Mouse (Mus musculus) embryo, embryonic 10.5 days (tissue): ENCODE data around the gene Fam207a.

Experiments used
- DNase-seq: peaks from one replicate; pipeline ENCODE4 v3.0.0-alpha.2; 2015; ENCODE audit warnings: low spot score

Fam207a gene

GRCm38 (mm10) chr10:77455251-77456010, 60.2 kb downstream of the Fam207a start:
- DNase-seq: no peak

- no peak for DNase-seq
These were observed 60.8 kb downstream of the Fam207a start for GRCm38 (mm10) chr10:77454795-77455194.

- DNase-seq: no peak
These were observed 63.8 kb downstream of the Fam207a start for GRCm38 (mm10) chr10:77451822-77452221.

- no peak for DNase-seq
These were observed 65.5 kb downstream of the Fam207a start for GRCm38 (mm10) chr10:77450159-77450464.

- DNase-seq: peak; percentile 48
These were observed 66.0 kb downstream of the Fam207a start for GRCm38 (mm10) chr10:77449315-77450158.

- no peak for DNase-seq
These were observed 66.8 kb downstream of the Fam207a start for GRCm38 (mm10) chr10:77448698-77449247.

- DNase-seq: no peak
These were observed 67.4 kb downstream of the Fam207a start for GRCm38 (mm10) chr10:77448209-77448608.

DNA sequence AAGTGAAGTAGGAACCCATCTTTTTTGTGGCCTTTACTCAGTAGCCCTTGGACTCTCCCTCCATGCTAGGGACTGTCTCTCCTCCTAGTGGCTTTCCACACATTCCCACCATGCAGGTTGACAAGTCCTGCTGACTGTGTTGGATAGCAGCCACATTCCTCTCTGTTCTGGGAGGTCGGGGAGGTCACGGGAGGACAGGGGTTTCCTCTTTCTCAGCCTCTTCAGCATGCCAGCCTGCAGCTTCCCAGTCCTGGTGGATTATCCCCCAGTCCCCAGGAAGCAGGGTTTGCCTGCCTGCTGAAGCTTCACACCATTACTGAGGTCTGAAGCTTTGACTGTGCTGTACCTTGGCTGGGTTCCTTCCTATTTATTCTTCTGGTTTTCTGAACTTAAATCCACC, 67.8 kb downstream of the Fam207a start:
- DNase-seq: peak; percentile 67

DNA sequence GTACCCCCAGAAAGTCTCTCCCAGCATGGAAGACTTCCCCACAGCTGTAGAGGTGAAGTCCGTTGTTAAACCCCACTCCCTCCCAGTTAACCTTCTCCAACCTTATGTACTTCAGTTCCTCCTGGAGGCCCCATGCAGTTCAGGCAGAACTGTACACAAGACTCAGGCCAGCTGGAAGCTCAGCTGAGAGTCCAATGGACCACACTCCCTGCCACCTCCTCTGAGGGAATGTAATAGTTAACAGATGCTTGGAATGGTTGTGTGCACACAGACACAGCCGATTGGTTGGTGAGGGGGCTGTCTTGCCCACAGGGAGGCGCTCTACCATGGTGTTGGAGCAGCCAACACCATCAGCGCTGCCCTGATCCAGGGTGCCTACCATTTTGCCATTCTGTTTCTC, 73.3 kb downstream of the Fam207a start:
- no peak for DNase-seq

DNA sequence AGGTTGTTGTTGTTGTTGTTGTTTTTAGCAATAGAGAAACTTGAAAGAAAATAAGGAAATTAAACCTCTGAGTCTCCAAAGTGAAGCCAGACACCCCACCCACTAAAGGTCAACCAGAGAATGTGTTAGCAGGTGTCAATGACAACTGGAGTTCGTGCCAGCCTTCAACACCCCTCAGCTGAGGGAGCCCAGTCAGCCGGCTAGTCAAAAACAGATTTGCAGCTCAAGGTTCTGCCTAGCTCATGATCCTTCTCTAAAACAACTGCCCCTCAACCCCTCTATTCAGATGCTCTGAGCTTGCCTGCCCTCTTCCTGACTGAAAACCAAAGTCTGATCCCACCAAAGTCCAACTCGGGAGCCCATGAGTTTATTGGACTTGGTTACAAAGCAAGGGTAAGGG, 73.8 kb downstream of the Fam207a start:
- no peak for DNase-seq

DNA sequence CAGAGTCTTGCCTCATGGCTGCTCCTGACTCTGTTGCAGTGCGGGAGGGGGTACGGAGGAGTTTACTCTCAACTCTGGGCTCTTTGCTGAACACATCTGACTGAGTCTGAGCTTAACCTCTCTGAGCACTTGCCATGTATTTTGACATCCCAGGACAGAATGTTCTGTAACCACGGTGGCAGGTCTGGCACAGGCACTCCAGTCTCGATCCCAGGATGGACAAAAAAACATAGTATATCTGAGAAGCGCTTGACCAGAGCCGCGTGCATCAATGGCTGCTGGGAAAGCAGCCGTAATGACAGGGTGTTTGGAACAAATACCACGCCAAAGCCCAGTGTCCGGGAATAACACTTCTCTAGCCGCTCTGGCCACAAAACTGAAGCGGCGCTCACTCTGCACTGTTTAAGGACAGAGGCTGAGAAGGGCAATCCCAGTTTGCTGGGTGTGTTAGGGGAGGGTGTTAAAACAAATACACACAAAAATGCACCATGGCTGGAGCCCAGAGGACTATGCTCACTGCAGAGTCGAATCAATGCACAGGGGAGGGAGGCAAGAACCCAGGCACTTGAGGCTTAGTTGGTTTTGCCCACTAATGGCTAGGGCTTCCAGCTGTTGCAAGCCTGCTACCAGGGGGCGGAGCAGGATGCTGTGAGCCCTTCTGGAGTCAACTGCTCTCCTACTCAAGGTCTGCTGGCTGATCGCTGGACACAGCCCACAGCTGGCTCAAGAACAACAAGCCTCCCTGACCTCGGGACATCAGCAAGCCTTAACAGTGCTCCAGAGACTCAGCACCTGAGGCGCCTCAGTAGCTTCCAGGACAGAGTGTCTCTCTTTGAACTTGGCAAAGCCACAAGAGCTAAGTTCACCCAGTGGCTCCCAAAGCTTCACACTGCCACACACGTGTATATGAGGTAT, 74.5 kb downstream of the Fam207a start:
- no peak for DNase-seq

GRCm38 (mm10) chr10:77440286-77440685, 75.3 kb downstream of the Fam207a start:
- no peak for DNase-seq

- no peak for DNase-seq
These were observed 76.6 kb downstream of the Fam207a start for GRCm38 (mm10) chr10:77439026-77439425.

GRCm38 (mm10) chr10:77438021-77438420, 77.6 kb downstream of the Fam207a start:
- DNase-seq: no peak
